Mouse (Mus musculus): ENCODE measurements around the gene Hist1h4i.

DNA sequence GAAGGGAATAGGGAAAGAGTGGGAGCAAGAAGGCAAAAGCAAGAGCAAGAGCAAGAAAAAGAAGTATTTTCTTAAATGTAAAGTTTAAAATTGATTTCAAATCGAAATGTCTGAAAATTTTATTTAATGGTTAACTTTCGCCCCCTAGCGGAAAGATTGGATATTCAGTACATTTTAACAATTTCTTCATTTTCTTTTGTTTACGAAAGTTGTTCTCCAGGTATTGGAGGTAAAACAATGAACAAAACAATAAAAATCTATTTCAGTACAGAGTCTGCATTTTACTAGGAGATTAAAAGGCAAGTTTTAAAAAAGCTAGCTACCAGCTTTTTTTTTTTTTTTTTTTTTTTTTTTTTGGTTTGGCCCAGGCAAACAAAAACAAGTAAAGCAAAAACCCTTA is 10.7 kb downstream of the Hist1h4i start:
- TF ChIP-seq CTCF (IDR thresholded peaks at IDR 0.05; ENCODE audit: extremely low read depth, insufficient read depth, insufficient read length, insufficient replicate concordance) (no peak), POLR2A (IDR thresholded peaks at IDR 0.05; ENCODE audit: low read depth, low read length) (no peak)
